Mouse (Mus musculus) NIH3T3 (cell line): ENCODE data around the gene Gas2.

Source experiments
- DNase-seq: peaks from one replicate; pipeline ENCODE4 v3.0.0-alpha.2; 2012; ENCODE audit warnings: low read depth

The Gas2 gene

GRCm38 (mm10) chr7:51880121-51880520 is 18.3 kb downstream of the Gas2 start:
- DNase-seq, result peak; percentile 41

- no peak for DNase-seq
Measured at GRCm38 (mm10) chr7:51885345-51885744, 23.5 kb downstream of the Gas2 start.

GRCm38 (mm10) chr7:51887678-51888567 is 26.1 kb downstream of the Gas2 start:
- DNase-seq, result peak; percentile 70

- DNase-seq, result no peak
Measured at GRCm38 (mm10) chr7:51889601-51890000, 27.8 kb downstream of the Gas2 start.

- DNase-seq, result peak; percentile 62
Measured at GRCm38 (mm10) chr7:51892224-51892965, 30.6 kb downstream of the Gas2 start.

GRCm38 (mm10) chr7:51893008-51893407 is 31.2 kb downstream of the Gas2 start:
- no peak for DNase-seq

GRCm38 (mm10) chr7:51894133-51894801 is 32.5 kb downstream of the Gas2 start:
- DNase-seq, result no peak

GRCm38 (mm10) chr7:51894939-51895338 is 33.1 kb downstream of the Gas2 start:
- DNase-seq, result no peak

GRCm38 (mm10) chr7:51899066-51899465 is 37.3 kb downstream of the Gas2 start:
- no peak for DNase-seq

GRCm38 (mm10) chr7:51913292-51914050 is 51.7 kb downstream of the Gas2 start:
- DNase-seq, result peak; percentile 79

- DNase-seq, result no peak
Measured at GRCm38 (mm10) chr7:51914132-51914531, 52.3 kb downstream of the Gas2 start.

- no peak for DNase-seq
Measured at GRCm38 (mm10) chr7:51928761-51929519, 67.1 kb downstream of the Gas2 start.

GRCm38 (mm10) chr7:51931217-51931616 is 69.4 kb downstream of the Gas2 start:
- DNase-seq, result no peak

- no peak for DNase-seq
Measured at GRCm38 (mm10) chr7:51937337-51937736, 75.5 kb downstream of the Gas2 start.

GRCm38 (mm10) chr7:51940461-51940860 is 78.6 kb downstream of the Gas2 start:
- peak; percentile 19 for DNase-seq

- peak; percentile 55 for DNase-seq
Measured at GRCm38 (mm10) chr7:51955424-51956041, 93.7 kb downstream of the Gas2 start.

- no peak for DNase-seq
Measured at GRCm38 (mm10) chr7:51957766-51958165, 96.0 kb downstream of the Gas2 start.

- DNase-seq, result no peak
Measured at GRCm38 (mm10) chr7:51960698-51961374, 99.0 kb downstream of the Gas2 start.

GRCm38 (mm10) chr7:51962219-51962952 is 100.6 kb downstream of the Gas2 start:
- DNase-seq, result no peak
